Mouse (Mus musculus): Measurements from ENCODE around the gene Lrrc1.

Gene Lrrc1

GRCm38 (mm10) chr9:77428748-77429140 is 115.9 kb downstream of the Lrrc1 start:
- TF ChIP-seq NANOG (IDR thresholded peaks at IDR 0.05; ENCODE audit: borderline replicate concordance, low read length): no peak
- no peak for TF ChIP-seq CTCF (conservative IDR thresholded peaks at IDR 0.05; ENCODE audit: low read length)
- no peak for TF ChIP-seq POU5F1 (IDR thresholded peaks at IDR 0.05; ENCODE audit: borderline replicate concordance, low read length)
- no peaks in the 10 kb centered on the region for H3K9me3 ChIP-seq (ENCODE audit: low read length)

DNA sequence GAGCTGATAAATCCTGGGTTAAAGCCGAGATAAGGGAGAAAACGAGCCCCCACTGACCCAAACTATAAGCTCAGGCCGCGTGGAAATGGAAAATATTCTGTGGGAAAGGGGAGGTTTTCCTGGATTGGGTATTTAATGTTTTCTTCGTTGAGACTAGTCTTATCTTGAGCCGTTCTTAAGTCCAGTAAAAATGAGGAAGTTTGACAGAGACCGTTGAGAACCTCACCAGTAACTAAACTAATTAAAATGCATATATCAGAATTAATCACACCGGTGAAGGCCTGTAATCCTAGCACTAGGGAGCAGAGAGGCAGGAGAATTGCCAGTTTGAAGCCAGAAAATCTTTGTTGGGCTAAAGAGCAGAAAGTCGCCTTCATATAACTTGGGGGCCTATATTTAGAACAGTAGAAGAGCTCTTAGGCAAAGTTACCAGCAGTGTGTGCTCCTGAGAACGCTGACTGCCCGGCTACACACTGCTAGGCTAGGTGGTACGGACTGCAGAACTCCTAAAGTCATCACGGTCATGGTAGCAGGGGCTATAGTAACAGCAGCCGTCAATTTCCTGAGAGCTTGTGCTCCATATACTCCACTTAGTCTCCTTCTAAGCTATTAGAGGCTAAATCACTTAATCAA is 116.4 kb downstream of the Lrrc1 start:
- Histone ChIP-seq H3K4me3 (replicated peaks; ENCODE audit: low read length) (no peak overlapping the region), H3K27me3 (ENCODE audit: insufficient read depth, low read length) (peaks cover 9% of the 10 kb centered on the region; the same call in 1 of the 2 replicates), H3K4me1 (replicated peaks; ENCODE audit: low read depth, low read length) (peaks cover 33% of the 10 kb centered on the region), H3K36me3 (ENCODE audit: insufficient read depth, low read length) (peaks cover 4% of the 10 kb centered on the region; the same call in 1 of the 2 replicates), H3K9me3 (ENCODE audit: low read length) (no peaks in the 10 kb centered on the region)
- TF ChIP-seq NANOG (IDR thresholded peaks at IDR 0.05; ENCODE audit: borderline replicate concordance, low read length): no peak
- no peak for TF ChIP-seq CTCF (conservative IDR thresholded peaks at IDR 0.05; ENCODE audit: low read length)
- no peak for TF ChIP-seq POU5F1 (IDR thresholded peaks at IDR 0.05; ENCODE audit: borderline replicate concordance, low read length)

More at GRCm38 (mm10) chr9:77428748-77429140, 115.9 kb downstream of the Lrrc1 start:
- Histone ChIP-seq H3K4me3 (replicated peaks; ENCODE audit: low read length) (no peak overlapping the region), H3K4me1 (replicated peaks; ENCODE audit: low read depth, low read length) (peaks cover 33% of the 10 kb centered on the region), H3K27me3 (ENCODE audit: insufficient read depth, low read length) (peaks cover 9% of the 10 kb centered on the region; the same call in 1 of the 2 replicates), H3K36me3 (ENCODE audit: insufficient read depth, low read length) (peaks cover 4% of the 10 kb centered on the region; the same call in 1 of the 2 replicates)

- Histone ChIP-seq H3K27me3 (ENCODE audit: insufficient read depth, low read length) (peaks cover 9% of the 10 kb centered on the region; the same call in 1 of the 2 replicates), H3K9me3 (ENCODE audit: low read length) (no peaks in the 10 kb centered on the region), H3K36me3 (ENCODE audit: insufficient read depth, low read length) (peaks cover 4% of the 10 kb centered on the region; the same call in 1 of the 2 replicates), H3K4me3 (replicated peaks; ENCODE audit: low read length) (no peak overlapping the region), H3K4me1 (replicated peaks; ENCODE audit: low read depth, low read length) (peaks cover 33% of the 10 kb centered on the region)
- TF ChIP-seq POU5F1 (IDR thresholded peaks at IDR 0.05; ENCODE audit: borderline replicate concordance, low read length): no peak
Measured at GRCm38 (mm10) chr9:77427292-77428114, 117.2 kb downstream of the Lrrc1 start.

DNA sequence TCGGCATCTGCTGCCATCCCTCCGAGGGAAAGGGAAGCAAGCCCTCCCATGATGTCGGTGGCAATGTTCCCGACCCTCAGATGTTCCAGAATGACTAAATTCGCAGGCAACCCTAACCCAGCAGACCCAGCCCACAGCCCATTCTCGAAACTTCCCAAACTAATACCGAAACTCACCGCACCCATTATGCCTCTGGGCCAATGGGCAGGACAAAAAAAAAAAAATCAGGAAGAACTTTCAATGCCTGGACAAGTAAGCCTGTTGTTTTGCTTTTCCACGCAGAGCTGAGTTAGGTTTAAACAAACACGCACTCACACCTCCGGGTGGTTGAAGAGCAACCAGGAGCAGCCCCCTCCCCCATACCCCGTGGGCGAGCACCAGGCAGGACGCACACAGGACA is 118.6 kb downstream of the Lrrc1 start:
- TF ChIP-seq POU5F1 (IDR thresholded peaks at IDR 0.05; ENCODE audit: borderline replicate concordance, low read length) (no peak), CTCF (conservative IDR thresholded peaks at IDR 0.05; ENCODE audit: low read length) (no peak), NANOG (IDR thresholded peaks at IDR 0.05; ENCODE audit: borderline replicate concordance, low read length) (no peak)
- Histone ChIP-seq H3K36me3 (ENCODE audit: insufficient read depth, low read length) (no peaks in the 10 kb centered on the region; the same call in 1 of the 2 replicates), H3K9me3 (ENCODE audit: low read length) (no peaks in the 10 kb centered on the region), H3K4me3 (replicated peaks; ENCODE audit: low read length) (no peak overlapping the region), H3K27me3 (ENCODE audit: insufficient read depth, low read length) (peaks cover 9% of the 10 kb centered on the region; the same call in 1 of the 2 replicates), H3K4me1 (replicated peaks; ENCODE audit: low read depth, low read length) (peaks cover 33% of the 10 kb centered on the region)

GRCm38 (mm10) chr9:77425553-77425952 is 119.1 kb downstream of the Lrrc1 start:
- Histone ChIP-seq H3K4me1 (replicated peaks; ENCODE audit: low read depth, low read length) (peaks cover 33% of the 10 kb centered on the region), H3K9me3 (ENCODE audit: low read length) (no peaks in the 10 kb centered on the region), H3K4me3 (replicated peaks; ENCODE audit: low read length) (no peak overlapping the region), H3K36me3 (ENCODE audit: insufficient read depth, low read length) (no peaks in the 10 kb centered on the region), H3K27me3 (ENCODE audit: insufficient read depth, low read length) (peaks cover 9% of the 10 kb centered on the region; the same call in 1 of the 2 replicates)
- TF ChIP-seq NANOG (IDR thresholded peaks at IDR 0.05; ENCODE audit: borderline replicate concordance, low read length) (no peak), POU5F1 (IDR thresholded peaks at IDR 0.05; ENCODE audit: borderline replicate concordance, low read length) (no peak), CTCF (conservative IDR thresholded peaks at IDR 0.05; ENCODE audit: low read length) (no peak)

DNA sequence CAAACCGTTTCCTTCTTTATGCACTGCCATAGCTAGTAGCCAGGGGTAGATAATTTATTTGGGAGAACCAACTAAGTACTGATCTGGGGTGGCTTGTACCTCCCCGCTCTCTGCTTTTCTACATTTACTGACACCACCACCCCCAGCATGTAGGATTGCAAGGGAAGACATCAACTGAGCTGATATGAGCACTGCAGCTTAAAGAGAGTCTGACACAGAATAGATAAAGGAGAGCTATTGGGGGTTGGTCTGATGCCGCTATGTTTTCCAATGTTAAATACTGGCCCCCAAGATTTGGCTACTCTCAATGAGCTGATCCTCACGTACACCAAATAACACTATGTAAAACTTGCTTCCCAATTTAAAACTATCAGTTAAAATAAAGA is 124.5 kb downstream of the Lrrc1 start:
- H3K9me3 ChIP-seq (ENCODE audit: low read length): peaks cover 4% of the 10 kb centered on the region
- TF ChIP-seq NANOG (IDR thresholded peaks at IDR 0.05; ENCODE audit: borderline replicate concordance, low read length) (no peak), POU5F1 (IDR thresholded peaks at IDR 0.05; ENCODE audit: borderline replicate concordance, low read length) (no peak), CTCF (conservative IDR thresholded peaks at IDR 0.05; ENCODE audit: low read length) (no peak)
- peaks cover 13% of the 10 kb centered on the region for H3K4me1 ChIP-seq (replicated peaks; ENCODE audit: low read depth, low read length)
- no peak overlapping the region for H3K4me3 ChIP-seq (replicated peaks; ENCODE audit: low read length)
- no peaks in the 10 kb centered on the region for H3K36me3 ChIP-seq (ENCODE audit: insufficient read depth, low read length)
- no peaks in the 10 kb centered on the region for H3K27me3 ChIP-seq (ENCODE audit: insufficient read depth, low read length)

DNA sequence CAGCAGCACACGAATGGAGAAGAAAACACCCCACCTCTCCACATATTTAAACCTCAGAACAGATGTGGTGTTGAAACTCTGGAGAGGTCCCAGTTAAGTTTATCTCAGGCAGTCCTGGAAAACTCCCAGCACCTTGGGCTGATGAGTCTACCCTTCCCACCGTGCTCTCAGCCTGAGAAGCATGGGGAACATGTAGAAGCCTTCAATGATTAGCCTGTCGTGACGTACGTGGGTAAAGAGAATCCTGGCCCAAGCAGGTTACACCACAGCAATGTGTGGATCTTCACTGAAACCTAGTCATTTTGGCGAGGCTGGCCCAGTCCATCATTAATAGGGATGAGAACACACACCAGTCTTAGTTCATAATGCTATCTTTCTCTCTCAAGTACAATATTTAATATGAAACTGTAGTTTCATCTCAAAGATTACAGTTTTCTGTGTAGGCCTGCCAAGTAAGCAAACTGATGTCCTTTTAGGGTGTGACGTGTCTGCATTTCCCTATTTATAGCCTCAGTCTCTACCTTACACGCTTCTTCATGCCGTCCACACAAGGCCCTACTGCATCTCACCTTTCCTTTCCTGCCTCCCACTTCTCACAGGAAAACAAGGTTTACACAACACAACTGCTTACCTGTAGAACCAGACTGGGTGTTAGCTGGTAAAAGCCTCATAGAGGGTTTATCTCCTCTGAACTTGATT is 125.0 kb downstream of the Lrrc1 start:
- Histone ChIP-seq H3K27me3 (ENCODE audit: insufficient read depth, low read length) (no peaks in the 10 kb centered on the region), H3K4me1 (replicated peaks; ENCODE audit: low read depth, low read length) (peaks cover 13% of the 10 kb centered on the region), H3K4me3 (replicated peaks; ENCODE audit: low read length) (no peak overlapping the region), H3K36me3 (ENCODE audit: insufficient read depth, low read length) (no peaks in the 10 kb centered on the region), H3K9me3 (ENCODE audit: low read length) (peaks cover 4% of the 10 kb centered on the region)
- no peak for TF ChIP-seq NANOG (IDR thresholded peaks at IDR 0.05; ENCODE audit: borderline replicate concordance, low read length)
- TF ChIP-seq CTCF (conservative IDR thresholded peaks at IDR 0.05; ENCODE audit: low read length): no peak
- TF ChIP-seq POU5F1 (IDR thresholded peaks at IDR 0.05; ENCODE audit: borderline replicate concordance, low read length): no peak

GRCm38 (mm10) chr9:77418800-77419199 is 125.9 kb downstream of the Lrrc1 start:
- H3K4me1 ChIP-seq (replicated peaks; ENCODE audit: low read depth, low read length): peaks cover 13% of the 10 kb centered on the region
- H3K27me3 ChIP-seq (ENCODE audit: insufficient read depth, low read length): peaks cover 4% of the 10 kb centered on the region; the same call in 1 of the 2 replicates
- TF ChIP-seq POU5F1 (IDR thresholded peaks at IDR 0.05; ENCODE audit: borderline replicate concordance, low read length) (no peak), CTCF (conservative IDR thresholded peaks at IDR 0.05; ENCODE audit: low read length) (no peak), NANOG (IDR thresholded peaks at IDR 0.05; ENCODE audit: borderline replicate concordance, low read length) (no peak)
- no peaks in the 10 kb centered on the region for H3K36me3 ChIP-seq (ENCODE audit: insufficient read depth, low read length)
- H3K9me3 ChIP-seq (ENCODE audit: low read length): peaks cover 4% of the 10 kb centered on the region
- no peak overlapping the region for H3K4me3 ChIP-seq (replicated peaks; ENCODE audit: low read length)
